Mouse (Mus musculus) G1E (cell line): ENCODE measurements around the gene Abhd2. TPM values are rescaled to one million over a fixed set of nuclear protein-coding genes. Genes with fewer than 3 reads are reported as not detected.

Source experiments
- ATAC-seq: 2 replicates; pipeline ENCODE4 v1.8.0; 2016; ENCODE audit warnings: mild to moderate bottlenecking; ENCODE audit not compliant: insufficient number of reproducible peaks, poor library complexity, low FRiP score, severe bottlenecking; ENCODE audit errors: extremely low read depth
- DNase-seq: peaks from one replicate; pipeline ENCODE4 v3.0.0; 2012; ENCODE audit warnings: low spot score
- H3K27me3 ChIP-seq: 2 replicates; pipeline ENCODE4 v1.6.1; 2012; ENCODE audit warnings: mild to moderate bottlenecking, low read length, inconsistent platforms; ENCODE audit not compliant: insufficient read depth
- H3K36me3 ChIP-seq: replicated peaks from 2 replicates; pipeline ENCODE3; 2012; ENCODE audit warnings: mild to moderate bottlenecking, inconsistent platforms
- H3K4me1 ChIP-seq: 2 replicates; pipeline ENCODE4 v1.6.1; 2012; ENCODE audit warnings: low read depth, low read length, inconsistent platforms, mixed read lengths; ENCODE audit not compliant: insufficient read depth
- H3K4me3 ChIP-seq: 2 replicates; pipeline ENCODE4 v1.5.1; 2012; ENCODE audit warnings: low read depth, mild to moderate bottlenecking, inconsistent platforms, low read length, moderate library complexity, mixed read lengths
- H3K9me3 ChIP-seq: replicated peaks from 2 replicates; pipeline ENCODE4 v1.6.1; 2012; ENCODE audit warnings: inconsistent platforms
- CTCF ChIP-seq: IDR thresholded peaks from 2 replicates; pipeline ENCODE4 v1.5.1; 2012; ENCODE audit warnings: low read depth, low read length, inconsistent platforms, mixed read lengths
- GATA1 ChIP-seq: IDR thresholded peaks from 2 replicates; pipeline ENCODE4 v1.6.1; 2012; ENCODE audit warnings: borderline replicate concordance, low read length, inconsistent platforms, mixed read lengths
- GATA2 ChIP-seq: IDR thresholded peaks from 2 replicates; pipeline ENCODE4 v1.6.1; 2012; ENCODE audit warnings: low read depth, low read length, inconsistent platforms, borderline replicate concordance
- POLR2AphosphoS5 ChIP-seq: IDR thresholded peaks from 2 replicates; pipeline ENCODE4 v1.6.1; 2012; ENCODE audit warnings: low read depth, low read length, inconsistent platforms; ENCODE audit not compliant: insufficient replicate concordance
- TAL1 ChIP-seq: conservative IDR thresholded peaks from 2 replicates; pipeline ENCODE4 v1.6.1; 2012; ENCODE audit warnings: low read depth, low read length, inconsistent platforms, mixed read lengths
- polyA plus RNA-seq: library from polyadenylated mRNA; stranded (reverse); fragments of >175 nt; gene quantifications from 2 replicates; pipeline ENCODE4 v1.2.3, GENCODE M21; 2012
- total RNA-seq, 2 experiments: library from RNA; stranded (forward) in 1 of 2; stranded (reverse) in 1 of 2; fragments of 200-1000 nt in 1 of 2; fragments of >200 nt in 1 of 2; fragmentation: Nextera tagmentation in 1 of 2; gene quantifications; 2 replicates each; pipeline ENCODE4 v1.2.3; 2014 to 2017

Gene Abhd2
- total and polyA plus RNA-seq, 3 experiments: 9.1 to 68.8 (median 33.8) TPM

- H3K36me3 ChIP-seq: no peaks in the 10 kb centered on the region
- no peaks in the 10 kb centered on the region for H3K9me3 ChIP-seq
- H3K4me1 ChIP-seq: peaks cover 6% of the 10 kb centered on the region
- TF ChIP-seq TAL1: no peak
- TF ChIP-seq CTCF: no peak
- TF ChIP-seq POLR2AphosphoS5: no peak
- no peak for TF ChIP-seq GATA2
- no peak for TF ChIP-seq GATA1
- ATAC-seq (no peak), DNase-seq (no peak)
- H3K27me3 ChIP-seq: peaks cover 30% of the 10 kb centered on the region
- H3K4me3 ChIP-seq: no peak overlapping the region
Observed at GRCm38 (mm10) chr7:79258981-79259542, 13.9 kb upstream of the Abhd2 start.

GRCm38 (mm10) chr7:79262478-79262877, 10.5 kb upstream of the Abhd2 start:
- no peak for TF ChIP-seq GATA1
- no peak for TF ChIP-seq CTCF
- TF ChIP-seq GATA2: no peak
- no peaks in the 10 kb centered on the region for H3K36me3 ChIP-seq
- ATAC-seq (no peak), DNase-seq (no peak)
- peaks cover 13% of the 10 kb centered on the region for H3K4me1 ChIP-seq
- no peak overlapping the region for H3K4me3 ChIP-seq
- H3K27me3 ChIP-seq: peaks cover 21% of the 10 kb centered on the region
- no peaks in the 10 kb centered on the region for H3K9me3 ChIP-seq

- DNase-seq (no peak), ATAC-seq (no peak)
- Histone ChIP-seq H3K4me1 (peaks cover 25% of the 10 kb centered on the region), H3K27me3 (peaks cover 19% of the 10 kb centered on the region), H3K36me3 (no peaks in the 10 kb centered on the region), H3K9me3 (no peaks in the 10 kb centered on the region), H3K4me3 (no peak overlapping the region)
- TF ChIP-seq CTCF: no peak
Observed at GRCm38 (mm10) chr7:79263776-79264175, 9.2 kb upstream of the Abhd2 start.

- Histone ChIP-seq H3K4me1 (peaks cover 49% of the 10 kb centered on the region), H3K36me3 (no peaks in the 10 kb centered on the region), H3K9me3 (no peaks in the 10 kb centered on the region), H3K27me3 (peaks cover 11% of the 10 kb centered on the region), H3K4me3 (no peak overlapping the region)
- TF ChIP-seq GATA1 (no peak), CTCF (no peak), GATA2 (no peak), POLR2AphosphoS5 (no peak), TAL1 (no peak)
- ATAC-seq: no peak
- DNase-seq: no peak
Observed at GRCm38 (mm10) chr7:79266228-79266627, 6.8 kb upstream of the Abhd2 start.

GRCm38 (mm10) chr7:79267690-79268388, 5.2 kb upstream of the Abhd2 start:
- Histone ChIP-seq H3K4me1 (peaks cover 63% of the 10 kb centered on the region), H3K9me3 (no peaks in the 10 kb centered on the region), H3K36me3 (no peaks in the 10 kb centered on the region), H3K4me3 (no peak overlapping the region; the same call in 1 of the 2 replicates), H3K27me3 (peaks cover under 1% of the 10 kb centered on the region; the same call in 1 of the 2 replicates)
- ATAC-seq (0 out of 2 replicates have a peak, but pooled peaks have one; percentile 5), DNase-seq (peak; percentile 29)
- TF ChIP-seq TAL1 (peak; percentile 26; the same call in 1 of the 2 replicates), GATA1 (no peak)

- Histone ChIP-seq H3K9me3 (no peaks in the 10 kb centered on the region), H3K4me3 (no peak overlapping the region; the same call in 1 of the 2 replicates), H3K27me3 (no peaks in the 10 kb centered on the region), H3K4me1 (peaks cover 70% of the 10 kb centered on the region), H3K36me3 (no peaks in the 10 kb centered on the region)
- ATAC-seq: no peak
- no peak for DNase-seq
- no peak for TF ChIP-seq TAL1
- no peak for TF ChIP-seq GATA1
- no peak for TF ChIP-seq CTCF
- TF ChIP-seq GATA2: no peak
- no peak for TF ChIP-seq POLR2AphosphoS5
Observed at GRCm38 (mm10) chr7:79268897-79269296, 4.1 kb upstream of the Abhd2 start.

- H3K4me1 ChIP-seq: peaks cover 72% of the 10 kb centered on the region
- peak; percentile 46 for DNase-seq
- H3K9me3 ChIP-seq: no peaks in the 10 kb centered on the region
- no peaks in the 10 kb centered on the region for H3K27me3 ChIP-seq
- H3K36me3 ChIP-seq: peaks cover 3% of the 10 kb centered on the region
- ATAC-seq: peak; percentile 6; the same call in 1 of the 2 replicates
- TF ChIP-seq POLR2AphosphoS5: no peak
- no peak for TF ChIP-seq CTCF
- no peak for TF ChIP-seq GATA2
- peak overlapping the region; percentile 59; the same call in 1 of the 2 replicates for H3K4me3 ChIP-seq
Observed at GRCm38 (mm10) chr7:79269411-79269810, 3.6 kb upstream of the Abhd2 start.
